Mouse (Mus musculus) frontal cortex, postnatal 25 days (tissue): ENCODE measurements around the gene Ncf4.
"Not testable (repeated sequence)": the region's sequence is repeated elsewhere in the genome, so short reads cannot be mapped to it uniquely, and the experiment has no call there.

Source experiments
- DNase-seq, 2 experiments: peaks; one replicate each; pipeline ENCODE4 v3.0.0; 2022; ENCODE audit warnings: low spot score in 2 of 2

Gene Ncf4

DNA sequence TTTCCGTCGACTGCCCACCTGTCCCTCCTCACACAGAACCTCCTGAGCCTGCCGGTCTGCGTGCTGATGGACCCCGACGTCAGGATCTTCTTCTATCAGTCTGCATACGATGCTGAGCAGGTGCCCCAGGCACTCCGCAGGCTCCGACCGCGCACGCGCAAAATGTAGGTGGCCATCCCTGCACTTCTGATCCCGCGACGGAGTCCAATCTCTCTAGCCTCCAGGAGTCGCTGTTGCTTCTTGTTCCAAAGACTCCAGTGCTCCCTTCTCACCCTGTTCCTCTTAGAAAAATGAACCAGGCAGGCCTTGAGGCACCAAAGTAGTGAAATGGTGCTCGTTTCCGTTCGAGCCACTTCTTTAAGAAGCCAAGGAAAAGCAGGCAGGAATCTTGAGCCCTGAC, 10.2 kb downstream of the Ncf4 start:
- peak; percentile 33 to 43 for DNase-seq

GRCm38 (mm10) chr15:78256602-78257259, 12.1 kb downstream of the Ncf4 start:
- not testable (repeated sequence) for DNase-seq

DNA sequence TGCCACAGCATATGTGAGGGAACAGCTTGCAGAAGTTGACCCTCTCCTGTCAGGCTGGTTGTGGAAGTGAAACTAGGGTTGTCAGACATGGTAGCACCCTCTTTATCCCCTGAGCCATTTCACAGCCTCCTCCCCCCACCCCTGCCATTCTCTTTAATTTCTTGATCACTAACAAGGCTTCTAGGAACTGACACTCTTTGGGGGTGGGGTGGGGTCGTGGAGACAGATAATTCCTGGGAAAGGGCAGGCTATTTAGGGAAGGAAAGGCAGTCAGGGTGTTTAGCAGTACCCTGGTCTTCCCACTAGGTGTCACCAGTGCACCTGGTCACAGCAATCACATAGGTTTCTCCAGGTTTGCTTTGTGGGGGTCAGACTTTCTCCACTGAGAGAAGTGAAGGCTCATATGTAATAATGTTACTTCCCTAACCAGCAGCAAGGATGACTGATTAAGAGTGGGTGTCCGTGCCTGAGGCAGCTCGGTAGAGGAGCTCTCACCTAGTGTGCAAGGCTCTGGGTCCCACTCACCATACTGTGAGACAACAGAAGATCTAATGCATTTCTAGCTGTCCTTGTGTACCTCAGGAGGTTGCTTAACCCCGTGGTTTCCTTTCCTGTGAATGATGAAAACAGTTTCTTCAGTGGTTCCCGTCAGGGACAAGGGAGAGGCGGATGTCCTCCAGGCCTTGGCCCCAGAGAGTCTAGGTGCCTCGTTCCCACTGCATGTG, 12.9 kb downstream of the Ncf4 start:
- peak; percentile 50 to 67 for DNase-seq

- DNase-seq: no peak
Observed at GRCm38 (mm10) chr15:78258246-78258865, 13.8 kb downstream of the Ncf4 start.

DNA sequence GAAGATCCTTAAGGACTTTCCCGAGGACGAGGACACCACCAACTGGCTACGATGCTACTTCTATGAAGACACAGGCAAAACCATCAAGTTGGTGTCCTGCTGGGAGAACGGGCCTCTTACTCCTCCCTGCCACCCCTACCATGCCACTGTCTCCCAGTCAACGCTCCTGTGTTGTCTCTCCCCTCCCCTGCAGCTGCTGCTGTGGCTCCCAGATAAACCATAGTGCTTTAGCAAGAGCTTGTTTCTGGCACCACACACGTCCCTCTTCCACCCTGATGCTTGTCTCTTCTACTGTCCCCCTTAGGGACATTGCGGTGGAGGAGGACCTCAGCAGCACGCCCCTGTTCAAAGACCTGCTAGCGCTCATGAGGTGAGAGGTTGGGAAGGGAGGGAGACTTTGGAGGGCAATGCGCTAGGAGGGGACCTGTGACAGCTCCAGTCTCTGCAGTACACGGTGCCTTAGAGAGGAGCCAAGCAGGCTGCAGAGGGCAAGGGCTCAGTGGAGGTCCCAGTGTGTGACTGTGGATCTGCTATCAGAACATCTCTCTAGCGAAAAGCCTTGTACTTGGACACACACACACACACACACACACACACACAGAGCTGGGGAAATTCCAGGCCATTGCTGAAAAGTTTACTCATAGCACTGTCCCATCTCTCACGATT, 16.2 kb downstream of the Ncf4 start:
- no peak for DNase-seq

GRCm38 (mm10) chr15:78263286-78263685, 18.7 kb downstream of the Ncf4 start:
- DNase-seq: no peak

- no peak for DNase-seq
Observed at GRCm38 (mm10) chr15:78267441-78267840, 22.8 kb downstream of the Ncf4 start.

DNA sequence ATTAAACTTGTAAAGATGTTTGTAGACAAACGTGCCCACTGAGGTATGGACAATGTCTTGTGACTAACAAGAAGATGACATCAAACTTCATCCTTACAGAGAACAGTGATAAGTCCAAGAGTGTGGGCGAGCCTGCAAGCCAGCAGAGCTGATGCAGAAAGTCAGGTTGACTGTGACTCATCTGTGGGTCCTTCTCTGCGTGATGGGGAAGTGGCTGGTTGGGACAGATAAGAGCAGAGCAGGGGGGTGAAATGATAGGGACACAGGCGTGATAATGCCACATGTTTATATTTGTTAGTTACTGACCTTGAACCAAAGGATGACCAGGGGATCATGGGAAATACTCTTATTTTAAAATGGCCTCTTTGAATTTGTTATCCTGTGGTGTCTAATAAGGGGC, 23.3 kb downstream of the Ncf4 start:
- DNase-seq: no peak

GRCm38 (mm10) chr15:78271208-78271607, 26.6 kb downstream of the Ncf4 start:
- no peak for DNase-seq

DNA sequence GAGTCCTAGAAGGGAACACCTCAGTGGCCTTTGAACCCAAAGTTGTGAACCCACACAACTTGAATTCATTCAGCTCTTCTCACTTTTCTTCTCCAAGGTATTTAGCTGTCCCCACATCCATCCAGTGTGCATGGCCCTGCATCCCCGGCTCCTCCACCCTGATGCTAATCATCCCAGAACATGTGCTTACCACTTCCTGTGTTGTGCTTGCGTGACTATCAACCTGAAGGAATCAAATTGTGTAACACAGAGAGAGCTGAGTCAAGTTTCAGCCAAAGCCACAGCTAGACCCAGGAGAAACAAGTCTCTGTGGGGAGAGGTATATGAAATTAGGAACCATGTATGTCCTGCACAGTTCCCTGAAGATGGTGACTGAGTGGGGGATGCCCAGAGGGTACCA, 33.7 kb downstream of the Ncf4 start:
- no peak for DNase-seq

DNA sequence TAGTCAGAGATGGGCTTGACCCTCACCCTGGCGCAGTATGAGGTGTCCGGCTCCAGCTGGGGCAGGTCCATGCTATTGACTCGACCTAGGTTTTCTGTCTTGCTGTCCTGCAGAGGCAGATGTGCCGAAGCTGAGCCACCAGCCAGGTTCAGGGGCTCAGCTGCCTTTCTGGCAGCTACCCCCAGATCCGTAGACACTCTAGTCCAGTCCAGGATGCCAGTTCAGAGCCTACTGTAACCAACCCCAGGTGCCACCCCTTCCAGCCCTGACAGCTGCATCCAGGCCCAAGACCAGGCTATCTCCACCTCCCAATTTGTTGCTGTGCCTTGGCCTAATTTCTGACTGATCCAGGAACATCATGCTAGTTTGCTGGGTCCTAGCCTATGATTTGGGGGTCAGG, 43.3 kb downstream of the Ncf4 start:
- no peak for DNase-seq

DNA sequence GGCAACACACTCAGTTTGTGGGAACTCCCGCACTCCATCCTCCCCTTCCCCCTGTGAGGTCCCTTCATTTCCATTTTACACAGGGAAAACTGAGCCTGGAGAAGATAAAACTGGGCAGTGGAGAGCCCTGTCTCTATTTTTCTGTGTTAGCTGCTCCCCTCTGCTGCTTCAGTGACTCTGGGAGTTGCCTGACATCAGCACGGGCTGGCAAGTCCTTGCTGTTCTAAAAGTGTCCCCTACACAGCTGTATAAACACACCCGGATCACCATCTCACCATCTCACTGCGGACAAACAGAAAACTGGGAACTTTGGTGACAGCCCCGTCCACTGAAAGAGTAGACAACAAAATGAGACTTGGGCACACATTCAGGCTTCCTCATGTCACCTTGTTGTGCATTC, 45.2 kb downstream of the Ncf4 start:
- not testable (repeated sequence) for DNase-seq

GRCm38 (mm10) chr15:78293228-78293627, 48.6 kb downstream of the Ncf4 start:
- DNase-seq: not testable (repeated sequence)

DNA sequence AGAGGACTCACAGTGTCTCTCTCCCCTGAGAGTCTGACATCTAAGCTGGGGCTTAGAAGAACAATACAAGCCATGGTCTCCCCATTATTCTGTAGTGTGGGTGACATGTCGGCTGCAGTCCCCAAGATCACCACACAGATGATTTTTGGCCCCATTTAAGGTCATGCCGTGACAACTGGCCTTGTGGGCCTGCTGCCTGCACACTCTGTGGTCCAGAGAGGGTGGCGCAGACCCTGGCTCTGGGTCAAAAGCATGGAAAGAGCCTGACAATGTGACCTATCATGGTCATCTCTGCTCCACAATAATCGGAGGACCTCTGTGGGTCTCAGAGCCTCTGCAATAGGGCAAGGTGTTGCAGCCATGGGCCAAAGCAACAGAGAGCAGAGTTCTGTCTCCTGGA, 49.1 kb downstream of the Ncf4 start:
- DNase-seq: no peak

DNA sequence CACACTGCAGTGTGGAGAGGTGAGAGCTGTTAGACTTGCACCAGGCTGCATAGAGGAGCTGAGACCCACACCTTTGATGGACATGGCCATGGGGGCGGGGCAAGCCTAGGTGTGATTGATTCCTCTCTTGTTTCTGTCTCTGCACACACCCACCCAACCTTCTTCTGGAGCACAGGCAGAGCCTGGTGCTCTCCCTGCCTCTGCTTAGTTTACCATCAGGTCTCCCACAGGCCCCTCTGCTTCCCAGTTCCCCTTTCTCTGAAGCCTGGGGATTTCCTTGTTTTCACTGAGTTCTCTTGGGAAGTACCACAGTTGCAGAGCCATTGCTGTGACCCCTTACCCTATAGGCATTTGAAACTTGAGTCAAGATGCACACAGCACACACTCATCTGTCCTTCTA, 54.0 kb downstream of the Ncf4 start:
- no peak for DNase-seq

GRCm38 (mm10) chr15:78299641-78300040, 55.0 kb downstream of the Ncf4 start:
- DNase-seq: no peak

GRCm38 (mm10) chr15:78300773-78301172, 56.2 kb downstream of the Ncf4 start:
- no peak for DNase-seq

GRCm38 (mm10) chr15:78302718-78303117, 58.1 kb downstream of the Ncf4 start:
- DNase-seq: no peak

DNA sequence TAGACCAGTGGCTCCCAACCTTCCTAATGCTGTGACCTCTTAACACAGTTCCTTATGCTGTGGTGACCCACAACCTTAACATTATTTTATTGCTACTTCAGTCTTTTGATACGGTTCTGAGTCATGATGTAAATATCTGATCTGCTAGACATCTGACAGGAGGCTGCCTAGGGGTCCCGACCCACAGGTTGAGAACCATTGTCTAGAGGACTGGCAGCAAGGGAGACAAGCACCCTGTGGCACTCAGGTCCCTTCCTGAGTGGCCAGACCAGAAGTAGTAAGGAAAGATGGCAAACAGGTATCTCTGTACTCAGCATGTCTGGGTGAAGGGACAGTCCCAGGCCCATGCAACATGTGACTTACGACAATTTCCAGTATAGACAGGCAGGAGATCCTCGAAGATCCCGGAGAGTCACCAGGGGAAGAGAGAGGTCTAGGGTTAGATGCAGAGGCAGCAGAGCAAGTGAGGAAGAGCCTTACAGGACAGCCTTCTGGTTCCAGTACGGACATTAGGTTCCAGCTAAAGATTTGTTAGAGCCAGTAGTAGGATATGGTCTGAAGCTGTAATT, 59.1 kb downstream of the Ncf4 start:
- DNase-seq: no peak

DNA sequence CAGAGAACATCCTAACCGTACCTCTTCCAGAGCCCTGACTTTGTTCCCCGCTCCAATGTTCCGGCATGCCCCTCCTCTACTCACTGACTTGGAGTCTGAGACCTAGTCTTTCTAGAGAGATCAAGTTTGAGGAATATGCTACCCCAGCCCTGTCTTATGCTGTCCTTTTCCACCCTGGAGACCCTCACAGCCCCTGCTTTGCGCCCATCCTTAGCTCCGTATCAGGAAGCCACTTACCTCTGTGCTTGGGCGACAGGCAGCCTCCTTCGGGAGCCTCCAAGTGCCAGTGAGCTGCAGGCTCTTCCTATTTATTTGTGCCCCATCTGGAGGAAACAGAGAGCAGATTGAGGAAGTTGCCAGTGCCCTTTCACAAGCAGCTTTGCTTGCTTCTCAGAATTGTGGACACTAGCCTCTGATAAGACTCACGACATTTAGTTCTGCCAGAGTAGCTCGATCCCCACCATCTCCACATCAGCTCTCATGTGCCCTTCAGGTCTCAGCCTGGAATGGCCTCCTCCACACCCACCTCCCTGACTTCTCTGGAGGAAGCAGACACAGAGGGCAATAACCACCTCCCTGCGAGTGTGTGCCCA, 60.8 kb downstream of the Ncf4 start, which contains the start of gene Csf2rb2:
Gene Csf2rb2 (minus strand): TSS at position 381 of the 593 bp plus-strand sequence.
- no peak for DNase-seq

DNA sequence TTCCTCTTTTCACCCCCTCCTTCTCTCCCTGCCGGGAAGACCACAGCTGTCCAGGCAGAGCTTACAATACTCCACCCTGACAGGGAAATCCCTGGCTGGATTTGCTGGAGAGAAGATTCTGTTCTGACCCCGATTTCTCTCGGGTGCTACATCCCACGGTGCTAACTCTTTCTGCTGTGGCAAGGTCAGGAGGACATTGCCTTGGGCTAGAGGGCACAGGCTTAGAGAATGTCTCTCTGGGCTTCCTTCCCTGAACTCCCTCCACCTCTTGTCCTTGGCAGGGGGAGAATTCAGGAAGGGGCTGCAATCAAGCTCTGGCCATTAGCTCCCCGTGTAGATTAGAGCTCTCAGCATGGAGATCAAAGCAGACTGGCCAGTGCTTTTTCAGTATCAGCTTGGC, 65.3 kb downstream of the Ncf4 start:
- DNase-seq: no peak

DNA sequence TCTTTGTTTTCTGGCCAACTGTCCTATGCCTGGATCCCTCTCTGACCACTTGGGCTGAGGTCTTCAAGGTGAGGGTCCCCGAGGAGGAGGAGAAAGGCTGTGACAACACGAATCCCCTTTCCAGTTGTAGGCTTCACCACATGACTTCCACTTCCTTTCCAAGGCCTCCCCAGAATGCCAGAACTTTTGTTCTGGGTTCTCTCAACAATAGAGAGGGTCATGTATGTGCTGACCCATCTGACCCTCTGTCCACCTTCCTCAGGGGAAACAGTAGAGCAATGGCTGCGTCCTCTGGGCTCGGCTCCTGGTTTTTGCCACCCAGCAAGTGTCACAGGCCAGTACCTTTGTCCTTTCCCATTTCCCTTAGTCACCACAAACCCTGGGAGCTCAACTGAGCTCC, 66.4 kb downstream of the Ncf4 start:
- DNase-seq: no peak
